Mouse (Mus musculus): ENCODE measurements around the gene Cmtm1. TPM values are rescaled to one million over a fixed set of nuclear protein-coding genes. Genes with fewer than 3 reads are reported as not detected.

The Cmtm1 gene
- polyA plus RNA-seq, 1 experiment, result not detected

DNA sequence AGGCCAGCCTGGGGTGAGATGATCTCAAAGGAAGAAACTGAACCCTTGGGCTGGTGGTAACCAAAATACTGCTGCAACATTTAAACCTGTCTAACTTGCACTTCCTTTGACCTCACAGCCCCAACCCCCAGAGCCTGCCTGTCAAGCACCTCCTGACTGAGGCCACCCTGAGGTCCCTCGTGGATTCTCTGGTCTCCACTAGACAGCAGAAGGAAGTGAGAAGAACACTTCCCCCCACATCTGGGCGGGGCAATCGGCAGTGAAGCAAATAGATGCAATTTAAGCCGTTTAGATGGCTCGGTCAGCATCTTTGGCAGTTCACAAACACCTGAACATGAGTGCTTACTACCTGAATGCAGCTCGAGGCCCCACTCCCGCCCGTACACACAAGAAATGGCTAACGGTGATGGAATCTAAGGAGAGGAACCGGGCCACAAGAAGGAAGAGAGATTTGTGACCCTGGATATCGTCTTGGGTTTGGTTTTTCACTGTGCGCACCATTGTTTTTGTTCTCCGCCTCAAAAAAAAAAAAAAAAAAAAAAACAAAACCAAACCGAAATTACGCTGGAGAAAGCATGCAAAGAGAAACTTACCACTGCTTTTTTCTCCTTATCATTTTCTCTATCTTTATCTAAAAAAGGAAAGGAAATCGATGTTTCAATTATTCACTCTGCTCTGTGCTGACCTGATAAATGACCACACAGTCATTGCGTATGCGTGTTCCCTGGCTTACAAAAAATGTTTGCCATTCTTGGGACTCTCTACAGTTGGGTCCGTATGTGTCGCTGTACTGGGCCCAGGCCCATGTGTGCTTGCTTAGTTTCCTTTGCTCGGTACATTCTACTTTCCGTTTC is 62.7 kb downstream of the Cmtm1 start:
- no peak for DNase-seq (ENCODE audit: extremely low spot score in 1 of 2, low spot score in 1 of 2)

DNA sequence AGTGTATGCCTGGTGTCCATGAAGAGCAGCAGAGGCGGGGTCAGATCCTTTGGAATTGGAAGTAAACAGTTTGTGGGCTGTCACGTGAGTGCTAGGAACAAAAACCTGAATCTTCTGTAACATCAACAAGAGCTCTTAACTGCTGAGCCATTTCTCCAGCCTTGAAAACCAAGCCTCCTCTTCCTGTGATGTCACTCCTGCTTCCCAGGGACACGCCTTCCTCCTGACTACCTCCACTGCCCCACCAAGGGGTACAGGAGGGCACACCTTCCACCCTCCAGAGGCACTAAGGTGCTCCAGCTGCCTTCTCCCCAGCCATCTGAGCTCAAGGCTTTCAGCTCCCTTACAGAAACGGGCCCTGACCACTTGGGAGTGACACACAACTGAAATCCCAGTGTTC is 63.3 kb downstream of the Cmtm1 start:
- DNase-seq (ENCODE audit: extremely low spot score in 1 of 2, low spot score in 1 of 2), result no peak

Other genes starting within 250 kb of the Cmtm1 start
- gene Cdh5, start 208.5 kb downstream of the Cmtm1 start, polyA plus RNA-seq (2012; rRNA removed), result 13.6 and 13.8 TPM in 2 replicates
- 21.5 and 22.2 TPM in 2 replicates for gene Bean1, start 139.7 kb downstream of the Cmtm1 start, polyA plus RNA-seq (2012; rRNA removed)
- 40.6 and 42.8 TPM in 2 replicates for gene Tk2, start 61.6 kb downstream of the Cmtm1 start, polyA plus RNA-seq (2012; rRNA removed)
- 13.1 and 13.7 TPM in 2 replicates for gene Cklf, start 59.3 kb downstream of the Cmtm1 start, polyA plus RNA-seq (2012; rRNA removed)
- gene Cmtm2a, start 17.0 kb downstream of the Cmtm1 start, polyA plus RNA-seq (2012; rRNA removed), result not detected in 2 replicates
- gene Gm45711, start 64 bp downstream of the Cmtm1 start, polyA plus RNA-seq (2012; rRNA removed), result not detected in 2 replicates
- gene Gm11020, start 11.4 kb upstream of the Cmtm1 start, polyA plus RNA-seq (2012; rRNA removed), result not detected in 2 replicates
- gene Cmtm2b, start 12.1 kb upstream of the Cmtm1 start, polyA plus RNA-seq (2012; rRNA removed), result not detected in 2 replicates
- 20.4 and 22.4 TPM in 2 replicates for gene Cmtm3, start 29.3 kb upstream of the Cmtm1 start, polyA plus RNA-seq (2012; rRNA removed)
- 40.0 and 43.8 TPM in 2 replicates for gene Cmtm4, start 85.7 kb upstream of the Cmtm1 start, polyA plus RNA-seq (2012; rRNA removed)
- 154 and 165 TPM in 2 replicates for gene Dync1li2, start 132.9 kb upstream of the Cmtm1 start, polyA plus RNA-seq (2012; rRNA removed)
- gene Terb1, start 199.8 kb upstream of the Cmtm1 start, polyA plus RNA-seq (2012; rRNA removed), result 0.74 and 0.86 TPM in 2 replicates
- gene Nae1, start 224.5 kb upstream of the Cmtm1 start, polyA plus RNA-seq (2012; rRNA removed), result 78.0 and 87.7 TPM in 2 replicates
- 41.3 and 42.8 TPM in 2 replicates for gene Car7, start 224.5 kb upstream of the Cmtm1 start, polyA plus RNA-seq (2012; rRNA removed)

Measured in frontal cortex, adult 2 months (tissue).